Mouse (Mus musculus): ENCODE measurements around the gene Gm17949. TPM values are rescaled to one million over a fixed set of nuclear protein-coding genes. Genes with fewer than 3 reads are reported as not detected.

The Gm17949 gene
- total and polyA plus RNA-seq, 2 experiments from 2014 or later = 0.45 TPM; not detected in 1

DNA sequence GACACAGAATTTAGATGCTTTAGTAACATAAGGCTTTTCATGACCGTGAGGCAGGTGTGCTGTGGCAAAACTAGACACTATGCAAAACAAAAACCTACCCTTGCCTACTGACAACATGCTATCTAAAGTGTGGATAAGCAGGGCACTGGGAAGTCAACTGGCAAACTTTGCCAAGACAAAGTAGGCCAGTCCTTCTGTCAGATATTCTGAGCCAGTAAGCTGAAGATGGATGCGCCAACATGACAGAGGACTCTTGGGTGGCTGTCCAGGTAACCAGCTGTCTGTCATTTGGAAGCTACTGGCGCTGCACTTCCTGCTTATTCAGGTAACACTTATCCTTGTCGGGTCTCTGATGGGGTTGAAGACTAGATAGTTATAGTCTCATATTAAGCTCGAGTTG lies 41.2 kb upstream of the Gm17949 start:
- TF ChIP-seq EP300 (IDR thresholded peaks at IDR 0.05; ENCODE audit: low read depth) (no peak), CTCF (IDR thresholded peaks at IDR 0.05; ENCODE audit: low read depth) (no peak)
- Histone ChIP-seq H3K27me3 (ENCODE audit: control insufficient read depth, insufficient read depth, low read length) (no peaks in the 10 kb centered on the region), H3K4me1 (ENCODE audit: control insufficient read depth, insufficient read depth) (no peaks in the 10 kb centered on the region), H3K36me3 (replicated peaks; ENCODE audit: control insufficient read depth, insufficient read depth, low read length) (no peaks in the 10 kb centered on the region), H3K9me3 (replicated peaks; ENCODE audit: control insufficient read depth, low read length) (no peaks in the 10 kb centered on the region), H3K4me3 (ENCODE audit: low read depth, low read length) (no peak overlapping the region), H3K27ac (ENCODE audit: low read depth) (no peak overlapping the region), H3K9ac (replicated peaks; ENCODE audit: low read depth, low read length) (no peak overlapping the region), H3K4me2 (ENCODE audit: low read depth, low read length) (no peak overlapping the region)
- ATAC-seq (ENCODE audit: insufficient read depth, low read depth) = no peak
- DNase-seq (ENCODE audit: low spot score) = no peak
- WGBS = 53% methylated on average over 5 of the region's 5 CpGs

DNA sequence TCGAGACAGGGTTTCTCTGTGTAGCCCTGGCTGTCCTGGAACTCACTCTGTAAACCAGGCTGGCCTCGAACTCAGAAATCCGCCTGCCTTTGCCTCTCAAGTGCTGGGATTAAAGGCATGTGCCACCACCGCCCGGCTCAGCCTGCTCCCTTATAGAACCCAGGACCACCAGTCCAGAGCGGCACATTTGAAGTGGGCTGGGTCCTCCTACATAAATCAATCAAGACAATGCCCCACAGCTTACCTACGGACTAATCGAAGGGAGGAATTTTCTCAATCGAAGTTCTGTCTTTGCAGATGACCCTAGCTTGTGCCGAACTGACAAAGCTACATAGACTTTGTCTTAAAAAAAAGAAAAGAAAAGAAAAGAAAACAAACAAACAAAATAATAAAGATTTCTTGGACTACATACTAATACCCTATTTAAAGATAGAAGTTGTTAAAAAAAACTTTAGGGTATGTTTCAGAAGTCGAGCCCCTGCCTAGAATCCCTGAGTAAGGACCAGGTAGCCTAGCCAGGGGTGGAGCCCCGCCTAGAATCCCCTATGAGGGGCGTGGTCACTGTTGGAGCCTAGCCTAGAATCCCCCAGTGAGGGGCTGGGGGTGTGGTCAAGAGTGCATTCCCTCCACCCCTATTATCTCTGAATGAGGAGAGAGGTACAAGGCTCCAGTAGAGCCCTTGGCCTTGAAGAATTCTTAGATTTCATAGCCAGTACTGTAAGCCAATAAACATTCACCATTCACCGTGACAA lies 37.1 kb upstream of the Gm17949 start:
- Histone ChIP-seq H3K9ac (replicated peaks; ENCODE audit: low read depth, low read length) (no peak overlapping the region), H3K27me3 (ENCODE audit: control insufficient read depth, insufficient read depth, low read length) (no peaks in the 10 kb centered on the region), H3K27ac (ENCODE audit: low read depth) (no peak overlapping the region), H3K36me3 (replicated peaks; ENCODE audit: control insufficient read depth, insufficient read depth, low read length) (no peaks in the 10 kb centered on the region), H3K4me1 (ENCODE audit: control insufficient read depth, insufficient read depth) (no peaks in the 10 kb centered on the region), H3K9me3 (replicated peaks; ENCODE audit: control insufficient read depth, low read length) (no peaks in the 10 kb centered on the region), H3K4me3 (ENCODE audit: low read depth, low read length) (no peak overlapping the region), H3K4me2 (ENCODE audit: low read depth, low read length) (no peak overlapping the region)
- ATAC-seq (ENCODE audit: insufficient read depth, low read depth) = no peak
- DNase-seq (ENCODE audit: low spot score) = no peak
- no peak for TF ChIP-seq EP300 (IDR thresholded peaks at IDR 0.05; ENCODE audit: low read depth)
- no peak for TF ChIP-seq CTCF (IDR thresholded peaks at IDR 0.05; ENCODE audit: low read depth)
- WGBS = 56% methylated on average over 13 of the region's 14 CpGs

DNA sequence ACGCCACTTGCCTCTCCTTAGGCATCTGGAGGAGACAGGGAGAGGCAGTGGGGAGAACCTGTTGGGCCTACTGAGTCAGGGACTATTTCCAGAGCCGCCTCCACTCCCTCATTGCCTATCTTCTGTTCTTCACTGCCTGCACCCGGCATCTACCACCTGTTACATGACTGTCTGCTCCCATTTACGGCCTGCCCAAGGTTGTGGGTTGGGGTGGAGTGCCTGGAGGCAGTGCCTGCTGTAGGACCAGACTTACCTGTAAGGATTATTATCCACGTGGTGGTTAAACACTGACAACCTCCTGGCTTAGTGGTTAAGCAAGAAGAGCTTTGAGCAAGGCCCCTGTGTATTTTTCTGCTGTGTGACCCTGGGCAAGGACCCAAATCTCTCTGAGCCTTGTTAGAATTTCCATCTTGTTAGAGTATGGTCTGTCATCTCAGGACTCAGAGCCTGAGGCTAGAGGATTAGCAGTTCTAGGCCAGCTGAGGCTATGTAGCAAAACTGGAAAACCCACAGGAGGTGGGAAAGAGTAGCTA lies 36.5 kb upstream of the Gm17949 start:
- 70% methylated on average over 5 of the region's 5 CpGs for WGBS
- Histone ChIP-seq H3K27me3 (ENCODE audit: control insufficient read depth, insufficient read depth, low read length) (no peaks in the 10 kb centered on the region), H3K9ac (replicated peaks; ENCODE audit: low read depth, low read length) (no peak overlapping the region), H3K4me2 (ENCODE audit: low read depth, low read length) (no peak overlapping the region), H3K9me3 (replicated peaks; ENCODE audit: control insufficient read depth, low read length) (no peaks in the 10 kb centered on the region), H3K27ac (ENCODE audit: low read depth) (no peak overlapping the region), H3K4me1 (ENCODE audit: control insufficient read depth, insufficient read depth) (no peaks in the 10 kb centered on the region), H3K36me3 (replicated peaks; ENCODE audit: control insufficient read depth, insufficient read depth, low read length) (no peaks in the 10 kb centered on the region), H3K4me3 (ENCODE audit: low read depth, low read length) (no peak overlapping the region)
- ATAC-seq (ENCODE audit: insufficient read depth, low read depth) (no peak), DNase-seq (ENCODE audit: low spot score) (no peak)
- TF ChIP-seq CTCF (IDR thresholded peaks at IDR 0.05; ENCODE audit: low read depth) (no peak), EP300 (IDR thresholded peaks at IDR 0.05; ENCODE audit: low read depth) (no peak)

DNA sequence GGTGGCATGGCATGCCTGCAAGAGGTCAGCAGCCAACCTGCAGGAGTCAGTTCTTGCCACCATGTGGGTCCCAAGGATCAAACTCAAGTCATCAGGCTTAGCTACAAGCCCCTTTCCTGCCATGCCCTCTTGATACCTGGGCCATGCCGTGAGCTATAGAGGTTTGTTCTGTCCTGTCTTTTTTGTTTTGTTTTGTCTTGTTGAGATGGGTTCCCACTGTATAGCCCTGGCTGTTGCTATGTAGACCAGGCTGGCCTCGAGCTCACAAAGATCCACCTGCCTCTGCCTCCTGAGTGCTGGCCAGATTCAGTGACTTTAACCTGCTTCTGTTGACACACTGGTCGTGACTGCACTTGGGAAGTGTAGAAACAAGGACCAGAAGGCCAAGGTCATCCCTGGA lies 35.9 kb upstream of the Gm17949 start:
- ATAC-seq (ENCODE audit: insufficient read depth, low read depth) (no peak), DNase-seq (ENCODE audit: low spot score) (no peak)
- Histone ChIP-seq H3K4me2 (ENCODE audit: low read depth, low read length) (no peak overlapping the region), H3K9ac (replicated peaks; ENCODE audit: low read depth, low read length) (no peak overlapping the region), H3K4me3 (ENCODE audit: low read depth, low read length) (no peak overlapping the region), H3K27ac (ENCODE audit: low read depth) (no peak overlapping the region), H3K4me1 (ENCODE audit: control insufficient read depth, insufficient read depth) (no peaks in the 10 kb centered on the region), H3K36me3 (replicated peaks; ENCODE audit: control insufficient read depth, insufficient read depth, low read length) (no peaks in the 10 kb centered on the region), H3K27me3 (ENCODE audit: control insufficient read depth, insufficient read depth, low read length) (no peaks in the 10 kb centered on the region), H3K9me3 (replicated peaks; ENCODE audit: control insufficient read depth, low read length) (no peaks in the 10 kb centered on the region)
- 65% methylated on average over 3 of the region's 3 CpGs for WGBS
- TF ChIP-seq CTCF (IDR thresholded peaks at IDR 0.05; ENCODE audit: low read depth) (no peak), EP300 (IDR thresholded peaks at IDR 0.05; ENCODE audit: low read depth) (no peak)

- H3K4me1 ChIP-seq (ENCODE audit: control insufficient read depth, insufficient read depth) = no peaks in the 10 kb centered on the region
- ATAC-seq (ENCODE audit: insufficient read depth, low read depth) = no peak
- no peak overlapping the region for H3K4me3 ChIP-seq (ENCODE audit: low read depth, low read length)
- H3K9me3 ChIP-seq (replicated peaks; ENCODE audit: control insufficient read depth, low read length) = no peaks in the 10 kb centered on the region
- no peak overlapping the region for H3K27ac ChIP-seq (ENCODE audit: low read depth)
- H3K9ac ChIP-seq (replicated peaks; ENCODE audit: low read depth, low read length) = no peak overlapping the region
- WGBS = 49% methylated on average over 8 of the region's 8 CpGs
- TF ChIP-seq EP300 (IDR thresholded peaks at IDR 0.05; ENCODE audit: low read depth) = no peak
- TF ChIP-seq CTCF (IDR thresholded peaks at IDR 0.05; ENCODE audit: low read depth) = no peak
- H3K4me2 ChIP-seq (ENCODE audit: low read depth, low read length) = no peak overlapping the region
- DNase-seq (ENCODE audit: low spot score) = no peak
- no peaks in the 10 kb centered on the region for H3K36me3 ChIP-seq (replicated peaks; ENCODE audit: control insufficient read depth, insufficient read depth, low read length)
- no peaks in the 10 kb centered on the region for H3K27me3 ChIP-seq (ENCODE audit: control insufficient read depth, insufficient read depth, low read length)
These were observed 34.5 kb upstream of the Gm17949 start for GRCm38 (mm10) chr17:56976531-56977390.

All from heart, postnatal 0 days (tissue).